Mouse (Mus musculus): ENCODE results near the gene Dixdc1. TPM values are rescaled to one million over a fixed set of nuclear protein-coding genes. Genes with fewer than 3 reads are reported as not detected.

The Dixdc1 gene
- polyA plus RNA-seq, 1 experiment from 2014 or later = 21.4 TPM

GRCm38 (mm10) chr9:50740867-50741784, 1.8 kb upstream of the Dixdc1 start:
- Histone ChIP-seq H3K27ac (no peak overlapping the region), H3K36me3 (ENCODE audit: poor library complexity, severe bottlenecking) (no peaks in the 10 kb centered on the region), H3K27me3 (peaks cover 6% of the 10 kb centered on the region; the same call in 1 of the 2 replicates), H3K9me3 (replicated peaks) (no peaks in the 10 kb centered on the region), H3K9ac (no peak overlapping the region), H3K4me3 (no peak overlapping the region), H3K4me2 (no peak overlapping the region), H3K4me1 (peaks cover 13% of the 10 kb centered on the region)
- no peak for ATAC-seq
- WGBS = 91% methylated on average over 14 of the region's 14 CpGs

GRCm38 (mm10) chr9:50734989-50735388, 4.3 kb downstream of the Dixdc1 start:
- peak overlapping the region; percentile 43 for H3K4me2 ChIP-seq
- no peak overlapping the region for H3K27ac ChIP-seq
- H3K9me3 ChIP-seq (replicated peaks) = no peaks in the 10 kb centered on the region
- H3K27me3 ChIP-seq = 0 out of 2 replicates have a peak, but pooled peaks cover 2% of the 10 kb centered on the region
- H3K36me3 ChIP-seq (ENCODE audit: poor library complexity, severe bottlenecking) = no peaks in the 10 kb centered on the region
- 3% methylated on average over 9 of the region's 9 CpGs for WGBS
- H3K4me1 ChIP-seq = peaks cover 17% of the 10 kb centered on the region
- 0 out of 2 replicates have a peak overlapping the region, but pooled peaks have one; percentile 1 for H3K4me3 ChIP-seq
- H3K9ac ChIP-seq = no peak overlapping the region
- no peak; the same call in 1 of the 2 replicates for ATAC-seq

- peak overlapping the region; percentile 44 for H3K27ac ChIP-seq
- H3K4me3 ChIP-seq = no peak overlapping the region
- no peaks in the 10 kb centered on the region for H3K36me3 ChIP-seq (ENCODE audit: poor library complexity, severe bottlenecking)
- ATAC-seq = no peak
- H3K9ac ChIP-seq = no peak overlapping the region
- 0 out of 2 replicates have a peak, but pooled peaks cover 2% of the 10 kb centered on the region for H3K27me3 ChIP-seq
- H3K9me3 ChIP-seq (replicated peaks) = no peaks in the 10 kb centered on the region
- no peak overlapping the region for H3K4me2 ChIP-seq
- peaks cover 12% of the 10 kb centered on the region; the same call in 1 of the 2 replicates for H3K4me1 ChIP-seq
- WGBS = 6% methylated on average over 4 of the region's 4 CpGs
Observed at GRCm38 (mm10) chr9:50732560-50732959, 6.8 kb downstream of the Dixdc1 start.

GRCm38 (mm10) chr9:50729600-50729999, 9.7 kb downstream of the Dixdc1 start:
- Histone ChIP-seq H3K9me3 (replicated peaks) (no peaks in the 10 kb centered on the region), H3K4me3 (no peak overlapping the region), H3K27me3 (no peaks in the 10 kb centered on the region), H3K27ac (no peak overlapping the region), H3K4me2 (no peak overlapping the region), H3K9ac (no peak overlapping the region), H3K4me1 (peaks cover 41% of the 10 kb centered on the region), H3K36me3 (ENCODE audit: poor library complexity, severe bottlenecking) (no peaks in the 10 kb centered on the region)
- WGBS = 80% methylated on average over 4 of the region's 4 CpGs
- no peak for ATAC-seq

- under 1% methylated on average over 45 of the region's 45 CpGs for WGBS
- H3K27ac ChIP-seq = peak overlapping the region; percentile 78
- peak; percentile 97 for ATAC-seq
- H3K4me1 ChIP-seq = peaks cover 56% of the 10 kb centered on the region
- peak overlapping the region; percentile 92 for H3K4me2 ChIP-seq
- H3K27me3 ChIP-seq = no peaks in the 10 kb centered on the region
- H3K36me3 ChIP-seq (ENCODE audit: poor library complexity, severe bottlenecking) = no peaks in the 10 kb centered on the region
- H3K4me3 ChIP-seq = peak overlapping the region; percentile 59
- peak overlapping the region; percentile 81 for H3K9ac ChIP-seq
- no peaks in the 10 kb centered on the region for H3K9me3 ChIP-seq (replicated peaks)
Observed at GRCm38 (mm10) chr9:50727925-50728651, 11.2 kb downstream of the Dixdc1 start.

GRCm38 (mm10) chr9:50727171-50727924, 12.0 kb downstream of the Dixdc1 start:
- Histone ChIP-seq H3K4me2 (peak overlapping the region; percentile 92), H3K9ac (peak overlapping the region; percentile 81), H3K4me3 (peak overlapping the region; percentile 59), H3K27me3 (no peaks in the 10 kb centered on the region), H3K4me1 (peaks cover 58% of the 10 kb centered on the region), H3K27ac (peak overlapping the region; percentile 78), H3K9me3 (replicated peaks) (no peaks in the 10 kb centered on the region), H3K36me3 (ENCODE audit: poor library complexity, severe bottlenecking) (no peaks in the 10 kb centered on the region)
- ATAC-seq = peak; percentile 20; the same call in 1 of the 2 replicates
- WGBS = 2% methylated on average over 30 of the region's 30 CpGs

- Histone ChIP-seq H3K9ac (peak overlapping the region; percentile 81), H3K4me1 (peaks cover 62% of the 10 kb centered on the region)
Observed at GRCm38 (mm10) chr9:50725921-50726590, 13.3 kb downstream of the Dixdc1 start.

GRCm38 (mm10) chr9:50724661-50725330, 14.5 kb downstream of the Dixdc1 start:
- no peaks in the 10 kb centered on the region for H3K36me3 ChIP-seq (ENCODE audit: poor library complexity, severe bottlenecking)
- H3K4me2 ChIP-seq = peak overlapping the region; percentile 39
- ATAC-seq = no peak
- H3K9ac ChIP-seq = peak overlapping the region; percentile 37; the same call in 1 of the 2 replicates
- H3K9me3 ChIP-seq (replicated peaks) = no peaks in the 10 kb centered on the region
- H3K27me3 ChIP-seq = no peaks in the 10 kb centered on the region
- peak overlapping the region; percentile 70 for H3K27ac ChIP-seq
- H3K4me1 ChIP-seq = peaks cover 65% of the 10 kb centered on the region
- peak overlapping the region; percentile 10; the same call in 1 of the 2 replicates for H3K4me3 ChIP-seq
- 34% methylated on average over 3 of the region's 3 CpGs for WGBS

More at GRCm38 (mm10) chr9:50725921-50726590, 13.3 kb downstream of the Dixdc1 start:
- Histone ChIP-seq H3K36me3 (ENCODE audit: poor library complexity, severe bottlenecking) (no peaks in the 10 kb centered on the region), H3K27me3 (no peaks in the 10 kb centered on the region), H3K27ac (peak overlapping the region; percentile 70), H3K9me3 (replicated peaks) (no peaks in the 10 kb centered on the region), H3K4me2 (peak overlapping the region; percentile 92), H3K4me3 (peak overlapping the region; percentile 59)
- no peak for ATAC-seq
- WGBS = 17% methylated on average over 8 of the region's 8 CpGs

- no peaks in the 10 kb centered on the region for H3K27me3 ChIP-seq
- H3K36me3 ChIP-seq (ENCODE audit: poor library complexity, severe bottlenecking) = 0 out of 2 replicates have a peak, but pooled peaks cover 3% of the 10 kb centered on the region
- H3K27ac ChIP-seq = peak overlapping the region; percentile 70
- H3K9me3 ChIP-seq (replicated peaks) = no peaks in the 10 kb centered on the region; the same call in 1 of the 2 replicates
- H3K4me2 ChIP-seq = peak overlapping the region; percentile 39
- ATAC-seq = no peak
- peak overlapping the region; percentile 37; the same call in 1 of the 2 replicates for H3K9ac ChIP-seq
- no peak overlapping the region for H3K4me3 ChIP-seq
- 87% methylated on average over 2 of the region's 2 CpGs for WGBS
- H3K4me1 ChIP-seq = peaks cover 65% of the 10 kb centered on the region
Observed at GRCm38 (mm10) chr9:50724147-50724546, 15.2 kb downstream of the Dixdc1 start.

- Histone ChIP-seq H3K4me2 (peak overlapping the region; percentile 36), H3K4me1 (peaks cover 64% of the 10 kb centered on the region), H3K36me3 (ENCODE audit: poor library complexity, severe bottlenecking) (0 out of 2 replicates have a peak, but pooled peaks cover 3% of the 10 kb centered on the region), H3K9me3 (replicated peaks) (no peaks in the 10 kb centered on the region; the same call in 1 of the 2 replicates), H3K27ac (peak overlapping the region; percentile 70), H3K9ac (no peak overlapping the region), H3K27me3 (no peaks in the 10 kb centered on the region), H3K4me3 (no peak overlapping the region)
- ATAC-seq = no peak
- WGBS = 49% methylated on average over 7 of the region's 7 CpGs
Observed at GRCm38 (mm10) chr9:50723406-50723805, 15.9 kb downstream of the Dixdc1 start.

Data from forebrain, embryonic 13.5 days (tissue).